Mouse (Mus musculus) liver, postnatal 0 days (tissue): ENCODE measurements around the gene Spock1.

Experiments used
- CTCF ChIP-seq: sonication (generic); IDR thresholded peaks from 2 replicates; pipeline ENCODE4 v1.5.1; 2016; ENCODE audit warnings: antibody characterized with exemption, low read depth
- EP300 ChIP-seq: IDR thresholded peaks from 2 replicates; pipeline ENCODE4 v1.6.1; 2016; ENCODE audit warnings: antibody characterized with exemption, low read depth, mild to moderate bottlenecking

GRCm38 (mm10) chr13:57654362-57654761 lies 253.8 kb downstream of the Spock1 start:
- no peak for TF ChIP-seq CTCF
- no peak for TF ChIP-seq EP300
